Mouse (Mus musculus) T-cell, adult 2 months (primary cell): ENCODE data around the gene Rtca.

Source experiments
- DNase-seq: peaks from one replicate; pipeline ENCODE4 v3.0.0; 2022; ENCODE audit warnings: low spot score

The Rtca gene

GRCm38 (mm10) chr3:116507772-116508351, at the start of gene Rtca:
Gene Rtca (minus strand): TSS chr3:116508208.
- peak; percentile 95 for DNase-seq

GRCm38 (mm10) chr3:116551362-116551761, 43.4 kb upstream of the Rtca start:
- no peak for DNase-seq

DNA sequence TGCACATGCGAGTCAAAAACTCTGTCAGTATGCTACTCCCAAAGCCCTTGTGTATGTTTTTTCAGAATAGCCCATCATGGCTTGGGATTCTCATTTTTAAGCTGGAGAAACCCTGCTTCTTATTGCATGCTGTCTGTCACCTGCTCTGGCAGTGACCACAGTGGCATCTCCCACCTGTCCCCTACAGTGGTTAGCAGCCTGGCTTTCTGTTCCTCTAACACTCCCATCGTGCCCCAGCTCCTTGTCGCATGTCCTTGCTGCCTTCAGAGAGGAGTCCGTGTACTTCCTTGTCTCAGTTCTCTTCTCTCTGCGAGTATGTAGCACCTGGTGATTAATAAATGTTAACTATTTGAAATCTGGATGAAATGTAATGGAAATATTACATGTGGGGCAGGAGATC, 39.4 kb upstream of the Rtca start:
- DNase-seq: no peak

DNA sequence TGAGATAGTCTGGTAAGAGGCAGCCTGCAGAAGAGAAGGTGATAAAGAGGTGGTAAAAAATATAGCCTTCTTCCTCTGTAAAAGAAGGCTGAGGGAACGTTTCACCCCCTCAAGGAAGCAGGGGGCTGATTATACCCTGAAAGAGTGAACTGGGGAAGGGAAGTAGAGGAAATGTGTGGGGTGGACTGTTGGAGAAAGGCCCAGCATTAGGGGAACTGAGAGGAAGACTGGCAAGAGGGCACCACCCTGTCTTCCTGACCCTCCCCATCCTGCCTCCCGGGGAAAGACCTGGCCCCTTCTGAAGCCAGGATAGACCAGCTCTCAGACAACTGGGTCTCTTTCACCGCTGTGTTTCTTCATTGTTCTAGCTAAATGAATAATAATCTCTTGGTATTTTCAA, 34.5 kb upstream of the Rtca start:
- DNase-seq: no peak

GRCm38 (mm10) chr3:116542070-116542469, 34.1 kb upstream of the Rtca start:
- DNase-seq: no peak

GRCm38 (mm10) chr3:116537200-116537573, 29.2 kb upstream of the Rtca start:
- DNase-seq: no peak

DNA sequence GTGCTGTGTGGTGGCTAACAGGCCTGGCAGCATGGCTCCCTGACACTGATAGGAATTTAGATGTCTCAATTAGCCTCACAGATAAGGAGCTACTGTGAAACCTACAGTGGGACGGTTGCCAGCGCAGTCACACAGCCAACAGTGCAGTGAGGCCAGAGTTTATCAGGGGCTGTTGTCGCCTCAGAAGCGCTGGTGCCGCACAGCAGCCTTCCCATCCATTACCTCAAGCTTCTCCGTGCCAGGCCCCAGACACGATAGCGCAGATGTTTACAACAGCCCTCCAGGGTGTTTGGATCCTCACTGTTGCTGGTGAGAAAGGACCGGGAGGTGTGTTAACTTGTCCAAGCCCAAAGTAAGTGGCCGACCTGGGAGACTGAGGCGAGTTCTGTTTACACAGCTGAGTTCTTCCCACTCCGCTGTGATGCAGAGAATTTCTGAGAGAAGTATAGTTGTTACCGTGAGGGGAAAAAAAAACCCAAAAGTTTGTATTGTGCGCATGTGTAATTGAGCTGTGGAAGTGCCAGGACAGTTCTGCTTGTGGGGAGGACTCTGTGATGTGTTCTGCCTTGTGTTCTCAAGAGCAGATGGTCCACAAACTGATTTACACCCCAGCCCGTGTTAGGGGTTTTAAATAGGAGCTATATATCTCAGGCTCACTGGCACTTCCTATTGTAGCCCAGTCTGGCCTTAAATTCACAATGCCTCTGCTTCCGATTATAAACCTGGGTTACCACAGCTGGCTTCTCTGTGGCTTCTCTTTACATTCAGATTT, 28.6 kb upstream of the Rtca start:
- DNase-seq: no peak

DNA sequence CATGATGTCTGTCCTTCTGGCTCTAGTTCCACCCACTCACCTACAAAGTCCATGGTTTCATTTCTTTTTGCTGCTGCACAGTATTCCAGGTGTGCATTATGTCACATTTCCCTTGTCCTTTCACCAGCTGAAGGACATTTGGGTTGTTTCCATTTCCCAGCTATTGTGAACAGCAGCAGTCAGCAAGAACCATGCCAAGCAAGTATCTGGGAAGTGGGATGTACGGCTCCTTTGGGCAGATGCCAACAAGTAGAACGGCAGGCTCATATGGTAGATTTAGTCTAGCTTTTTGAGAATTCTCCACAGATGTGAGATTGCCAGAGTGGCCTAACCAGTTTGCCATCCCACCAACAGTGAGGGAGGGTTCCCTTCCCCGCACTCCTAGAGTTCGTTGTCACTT, 22.8 kb upstream of the Rtca start:
- DNase-seq: no peak

GRCm38 (mm10) chr3:116529741-116530140, 21.7 kb upstream of the Rtca start:
- DNase-seq: no peak

GRCm38 (mm10) chr3:116520141-116520761, 12.2 kb upstream of the Rtca start:
- DNase-seq: no peak

DNA sequence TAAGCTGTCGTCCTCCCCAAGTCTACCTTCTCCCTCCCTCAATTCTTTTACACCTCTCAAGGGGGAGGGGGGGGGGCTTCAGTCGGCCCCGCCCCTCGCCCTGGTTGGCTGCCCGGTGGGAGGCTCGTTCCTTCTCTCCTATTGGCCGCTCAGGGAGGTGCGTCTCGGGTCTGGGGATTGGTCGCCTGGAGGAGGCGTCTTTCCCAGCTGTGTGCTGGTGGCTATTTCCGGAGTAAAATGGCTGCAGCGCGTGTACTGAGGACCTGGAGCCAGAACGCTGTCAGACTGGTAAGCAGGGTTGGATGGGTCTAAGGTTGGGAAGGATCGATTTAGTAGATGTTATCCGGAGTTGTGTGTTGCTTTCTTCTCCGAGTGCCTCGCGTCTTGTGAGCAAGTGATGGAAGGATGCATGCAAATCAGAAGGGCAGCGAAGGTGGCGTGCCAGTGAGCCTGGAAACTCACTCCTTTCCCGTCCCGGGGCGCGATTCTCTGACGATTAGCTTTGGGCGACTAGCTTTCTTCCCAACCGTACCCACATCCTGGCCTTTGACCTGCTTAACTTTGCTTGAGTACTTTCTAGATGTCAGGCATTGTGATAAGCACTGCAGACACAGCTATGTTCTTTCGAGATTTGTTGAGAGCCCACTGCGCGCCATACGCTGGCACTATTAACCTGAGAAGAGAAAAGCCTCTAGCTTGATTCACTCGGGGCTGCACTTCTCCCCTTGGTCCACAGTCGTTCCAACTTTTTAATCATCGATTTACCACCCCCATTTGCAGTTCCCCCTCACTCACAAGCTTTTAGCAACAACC, 5.1 kb upstream of the Rtca start, which contains the start of gene Dbt:
Gene Dbt, plus strand, starts transcription at position 167 of the 813 bp plus-strand sequence.
- DNase-seq: peak; percentile 89

DNA sequence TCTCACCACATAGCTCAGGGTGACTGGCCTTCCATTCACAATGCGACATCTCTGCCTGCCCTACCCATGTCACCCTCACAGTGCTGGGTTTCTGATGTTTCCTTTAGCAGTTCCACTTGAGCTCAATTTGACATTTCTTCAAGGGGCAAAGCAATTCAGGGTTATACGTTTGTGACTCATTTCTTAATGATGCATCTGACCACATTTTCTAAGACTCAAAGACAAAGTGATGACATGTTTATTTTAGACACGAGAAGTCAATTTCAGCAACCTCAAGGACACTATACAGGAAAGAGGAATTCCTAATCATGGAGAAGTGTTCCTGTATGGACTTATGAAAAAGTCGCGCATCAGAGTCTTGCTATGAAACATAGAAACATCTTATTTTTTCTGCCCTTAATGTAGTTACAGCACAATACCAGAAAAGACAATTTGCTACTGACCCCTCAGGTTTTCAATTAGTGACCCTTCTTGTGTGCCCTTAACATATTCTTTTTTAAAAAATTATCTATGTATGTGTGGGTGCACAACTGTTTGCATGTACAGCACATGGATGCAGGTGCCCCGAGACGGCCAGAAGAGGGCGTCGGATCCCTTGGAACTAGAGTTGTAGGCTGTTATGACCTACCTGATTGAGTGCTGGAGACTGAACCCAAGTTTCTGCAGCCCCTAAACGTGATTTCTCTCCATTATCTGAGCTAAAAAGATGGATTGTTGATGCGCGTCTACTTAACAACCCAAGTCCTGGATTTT, 4.3 kb upstream of the Rtca start:
- DNase-seq: peak; percentile 61

- no peak for DNase-seq
Measured at GRCm38 (mm10) chr3:116495671-116496070, 12.3 kb downstream of the Rtca start.

DNA sequence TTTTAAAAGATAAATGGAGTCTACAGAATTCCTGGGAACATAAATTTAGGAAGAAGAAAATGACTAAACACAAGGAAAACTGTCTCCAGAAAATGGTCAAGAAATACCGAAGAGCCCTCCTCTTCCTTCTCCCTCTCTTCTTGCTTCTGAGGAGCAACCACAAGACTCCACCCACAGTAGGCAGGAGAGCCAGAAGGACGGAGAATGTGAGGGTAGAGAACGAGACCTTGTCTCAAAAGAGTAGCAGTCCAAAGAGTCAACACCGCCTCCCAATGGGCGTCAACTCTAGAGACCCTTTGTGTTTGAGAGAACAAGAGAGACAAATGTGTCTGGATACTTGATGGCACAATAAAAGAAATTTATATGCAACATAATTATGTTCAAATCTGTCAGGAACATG, 14.3 kb downstream of the Rtca start:
- no peak for DNase-seq

DNA sequence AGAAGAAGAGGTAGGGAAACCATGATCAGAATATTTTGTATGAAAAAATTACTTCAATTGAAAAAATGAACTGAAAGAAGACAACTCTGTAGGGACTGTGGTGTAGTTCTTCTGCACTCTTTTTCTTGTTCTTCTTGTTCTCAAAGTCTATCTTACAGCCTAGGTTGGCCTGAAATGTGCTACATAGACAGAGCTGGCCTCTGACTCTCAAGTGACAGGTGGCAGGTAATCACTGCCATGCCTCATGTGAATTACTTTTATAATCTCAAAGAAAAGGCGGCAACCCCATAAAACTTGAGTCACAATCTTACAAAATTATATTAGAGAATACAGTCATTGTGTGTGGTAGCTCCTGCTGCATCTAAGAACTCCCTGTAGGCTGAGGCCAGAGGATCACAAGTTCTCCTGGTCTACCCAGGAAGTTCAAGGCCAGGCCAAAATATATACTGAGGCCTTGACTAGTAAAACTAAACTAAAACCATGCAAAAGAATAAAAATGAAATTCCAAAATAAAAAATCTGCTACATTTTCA, 16.0 kb downstream of the Rtca start:
- DNase-seq: no peak

GRCm38 (mm10) chr3:116490920-116491319, 17.1 kb downstream of the Rtca start:
- no peak for DNase-seq

- no peak for DNase-seq
Measured at GRCm38 (mm10) chr3:116483271-116483670, 24.7 kb downstream of the Rtca start.

DNA sequence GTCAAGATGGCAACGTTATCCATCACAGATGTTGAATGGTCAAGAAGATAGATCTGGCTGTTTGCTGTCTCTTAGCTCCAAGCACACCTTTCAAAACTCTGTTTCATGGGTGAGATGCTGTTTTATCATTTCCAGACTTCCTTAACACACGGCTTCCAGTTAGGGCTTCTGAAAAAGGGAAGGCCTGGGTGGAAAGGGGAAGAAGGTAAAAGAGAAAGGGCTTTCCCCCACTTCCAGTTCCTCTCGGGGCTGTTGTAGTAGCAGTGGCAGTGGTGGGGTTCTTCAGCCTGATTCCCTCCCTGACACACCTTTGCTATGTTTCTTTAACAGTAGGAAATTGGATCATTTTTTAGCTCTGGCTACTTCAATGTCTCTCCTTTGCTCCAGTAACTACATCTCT, 25.3 kb downstream of the Rtca start:
- no peak for DNase-seq

GRCm38 (mm10) chr3:116480937-116481336, 27.1 kb downstream of the Rtca start:
- DNase-seq: no peak

DNA sequence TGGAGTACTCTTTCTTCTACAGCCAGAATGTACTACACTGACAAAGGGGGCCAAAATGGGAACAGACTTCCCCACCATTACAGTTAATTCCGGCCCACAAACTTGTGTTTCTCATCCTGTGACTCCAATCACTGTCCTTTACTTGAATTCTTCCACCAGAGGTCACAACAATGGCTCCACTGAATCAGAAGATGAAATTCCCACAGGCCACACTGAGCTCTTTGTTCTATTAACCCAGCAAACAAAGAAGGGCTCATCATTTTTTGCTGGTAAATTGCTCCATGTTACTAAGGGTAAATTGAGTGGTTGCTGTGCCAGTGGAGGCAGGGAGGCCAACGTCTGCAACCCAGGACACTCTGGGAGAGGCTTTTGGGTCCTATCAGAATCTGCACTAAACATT, 27.9 kb downstream of the Rtca start:
- DNase-seq: no peak

- DNase-seq: no peak
Measured at GRCm38 (mm10) chr3:116477351-116477750, 30.7 kb downstream of the Rtca start.
